Mouse (Mus musculus) erythroid progenitor cell, adult 5-6 weeks (primary cell): Measurements from ENCODE around the gene Fndc10. TPM values are rescaled to one million over a fixed set of nuclear protein-coding genes. Genes with fewer than 3 reads are reported as not detected.
A peak's percentile ranks its signal among the peaks of the same experiment; 100 is the strongest.
"Not testable (repeated sequence)": the region's sequence is repeated elsewhere in the genome, so short reads cannot be mapped to it uniquely, and the experiment has no call there.

Source experiments
- ATAC-seq: replicated peaks from 2 replicates; pipeline ENCODE4 v1.8.0; 2016; ENCODE audit warnings: moderate number of reproducible peaks, mild to moderate bottlenecking, moderate TSS enrichment, inconsistent platforms; ENCODE audit not compliant: poor library complexity, low FRiP score, severe bottlenecking
- total RNA-seq, 2 experiments: library from RNA; stranded (forward) in 1 of 2; stranded (reverse) in 1 of 2; fragments of 150-400 nt in 1 of 2; fragments of 186-747, 209-891 nt in 1 of 2; gene quantifications; 2 replicates each; pipeline versions ENCODE4 v1.2.3 to v1.2.4; 2015 to 2017; ENCODE audit warnings: low replicate concordance in 2 of 2

Gene Fndc10
- not detected in 2 replicates for total RNA-seq (2015; ENCODE audit: low replicate concordance)
- total RNA-seq (2017; ENCODE audit: low replicate concordance): not detected in 2 replicates

- ATAC-seq: no peak
These were observed at the start of gene Fndc10 for GRCm38 (mm10) chr4:155694111-155694481. TSS of gene Fndc10 (plus strand) at chr4:155694342.

- ATAC-seq: not testable (repeated sequence)
These were observed 48.8 kb upstream of the Fndc10 start, which contains the start of gene Gm10563 for GRCm38 (mm10) chr4:155645308-155645707. TSS of gene Gm10563 (minus strand) at chr4:155645408.

GRCm38 (mm10) chr4:155645721-155646120 is 48.4 kb upstream of the Fndc10 start:
- ATAC-seq: no peak

- ATAC-seq: no peak
These were observed 44.8 kb upstream of the Fndc10 start for GRCm38 (mm10) chr4:155649355-155649754.

DNA sequence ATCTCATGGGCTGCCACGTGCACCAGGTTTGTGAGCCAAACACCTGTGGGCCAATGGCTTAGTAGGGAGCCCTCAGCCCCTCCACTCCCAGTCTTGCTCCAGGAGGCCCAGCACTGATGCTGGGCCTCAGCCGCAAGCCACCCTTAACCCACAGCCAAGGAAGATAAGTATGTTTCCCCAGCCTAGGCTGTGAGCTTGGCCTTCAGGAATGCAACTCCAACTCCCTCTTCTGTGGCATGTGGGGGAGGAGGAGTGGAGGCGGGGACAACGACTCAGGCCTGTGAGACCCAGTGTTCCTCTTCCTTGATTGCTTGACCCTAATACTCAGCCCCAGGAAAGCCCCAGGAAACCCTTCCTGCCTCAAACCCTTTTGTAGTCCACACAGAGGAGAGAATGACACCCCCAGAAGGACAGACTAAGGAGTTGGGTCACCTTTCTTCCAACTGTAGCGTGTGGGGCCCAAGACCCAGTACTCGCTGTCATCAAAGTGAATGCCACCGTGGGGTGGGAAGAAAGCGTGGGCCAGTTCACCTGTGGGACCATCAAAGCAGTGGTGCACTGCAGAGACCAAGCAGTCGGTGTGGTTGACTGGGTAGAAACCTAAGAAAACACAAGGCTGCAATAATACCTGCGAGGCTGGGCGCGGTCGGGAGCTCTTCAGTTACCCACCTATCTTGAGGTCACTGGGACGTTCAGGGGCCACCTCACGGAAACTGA is 42.4 kb upstream of the Fndc10 start:
- no peak for ATAC-seq

DNA sequence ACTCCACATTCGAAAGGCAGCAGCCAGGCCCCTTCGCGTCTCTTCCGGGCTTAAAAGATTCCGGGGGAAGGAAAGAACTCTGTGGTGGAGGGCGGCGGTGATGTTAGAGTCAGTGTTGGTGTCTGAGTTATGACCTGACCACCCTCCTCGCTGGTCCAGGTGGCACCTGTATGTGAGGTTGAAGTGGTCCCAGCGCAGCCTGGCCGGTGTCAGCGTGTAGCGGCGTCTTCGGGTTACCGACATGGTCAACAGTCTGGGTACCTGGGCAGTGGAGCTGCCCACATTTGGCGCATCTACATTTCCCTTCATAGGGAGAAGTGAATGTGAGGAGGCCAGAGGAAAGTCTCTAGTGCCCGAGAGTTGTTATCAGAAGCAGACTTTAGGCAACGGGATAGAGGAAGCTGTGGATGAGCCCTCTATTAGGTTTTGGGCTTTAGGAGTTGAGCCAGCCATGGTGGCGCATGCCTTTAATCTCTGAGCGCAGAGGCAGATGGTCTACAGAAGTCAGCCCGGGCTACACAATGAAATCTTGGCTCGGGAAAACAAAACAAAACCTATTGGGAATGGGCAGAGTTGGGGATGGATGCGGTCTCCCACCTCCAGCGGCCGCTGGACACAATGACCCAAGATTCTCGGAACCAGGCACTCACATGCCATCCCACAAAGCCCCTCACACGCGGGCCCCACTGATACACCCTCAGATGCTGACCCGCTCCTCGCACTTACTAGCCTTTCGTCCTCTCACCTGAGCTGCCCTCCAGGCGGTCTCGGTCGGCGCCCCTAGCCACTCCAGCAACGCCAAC is 41.7 kb upstream of the Fndc10 start:
- ATAC-seq: no peak

- no peak for ATAC-seq
These were observed 41.1 kb upstream of the Fndc10 start, which contains the start of gene Mmp23 for GRCm38 (mm10) chr4:155653086-155653450. TSS of gene Mmp23 (minus strand) at chr4:155653384.

GRCm38 (mm10) chr4:155653451-155654182 is 40.5 kb upstream of the Fndc10 start:
- ATAC-seq: no peak

GRCm38 (mm10) chr4:155654183-155654455 is 40.0 kb upstream of the Fndc10 start:
- ATAC-seq: no peak

DNA sequence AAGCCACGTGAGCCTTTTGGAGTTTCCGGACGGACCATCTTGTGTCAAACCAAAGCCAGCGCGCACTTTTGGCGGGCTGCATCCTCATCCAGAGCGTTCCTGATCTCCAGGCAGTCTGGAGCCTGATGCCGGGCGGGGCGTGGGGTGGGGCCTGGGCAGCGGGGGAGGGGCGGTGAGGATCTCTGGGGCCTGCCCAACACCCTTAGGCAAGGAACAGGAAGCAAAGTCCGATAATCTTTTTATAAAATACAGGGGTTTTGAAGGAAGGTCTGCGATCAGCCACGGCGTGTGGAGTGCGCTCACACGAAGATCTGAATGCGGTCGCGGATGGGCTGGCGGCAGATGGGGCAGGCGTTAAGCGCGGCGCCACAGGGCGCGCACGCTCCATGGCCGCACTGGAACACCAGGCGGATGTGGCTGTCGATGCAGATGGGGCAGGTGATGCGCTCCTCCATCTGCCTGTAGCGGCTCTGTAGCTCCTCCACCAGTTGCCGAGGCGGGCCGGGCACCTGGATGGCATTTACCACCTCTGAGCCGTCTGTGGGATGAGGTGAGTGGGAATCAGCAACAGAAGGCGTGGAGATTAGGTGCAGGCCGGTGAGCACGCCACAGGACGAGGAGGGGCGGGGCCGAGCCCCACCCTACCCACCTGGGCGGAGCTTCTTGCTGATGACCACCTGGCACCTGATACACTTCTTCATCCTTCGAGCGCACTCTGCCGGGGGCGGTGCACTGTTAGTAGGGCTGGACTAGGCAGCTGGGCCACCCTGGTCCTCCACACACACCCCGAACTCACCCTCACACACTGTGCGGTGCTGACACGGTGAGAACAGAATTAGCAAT is 39.5 kb upstream of the Fndc10 start:
- ATAC-seq: no peak

- no peak for ATAC-seq
These were observed 37.9 kb upstream of the Fndc10 start for GRCm38 (mm10) chr4:155656214-155656751.

GRCm38 (mm10) chr4:155658961-155659360 is 35.2 kb upstream of the Fndc10 start:
- no peak for ATAC-seq

DNA sequence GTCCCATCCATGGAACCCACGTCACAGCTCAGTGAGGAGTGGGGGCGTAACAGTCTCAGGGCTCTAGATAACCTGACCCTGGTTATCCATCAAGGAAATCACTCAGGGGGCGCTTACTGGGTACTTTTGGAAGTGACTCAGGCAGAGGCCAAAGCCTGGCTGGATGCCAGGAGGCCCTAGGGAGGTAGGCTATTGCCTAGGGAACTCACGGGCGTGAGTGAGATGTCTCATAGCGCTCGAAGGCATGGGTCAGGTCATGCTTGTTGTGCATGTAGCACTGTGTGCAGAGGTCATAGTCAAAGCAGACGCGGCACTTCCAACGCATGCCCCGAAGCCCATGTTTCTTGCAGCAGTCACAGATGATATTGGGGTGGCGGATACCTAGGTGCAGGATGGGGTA is 33.5 kb upstream of the Fndc10 start:
- no peak for ATAC-seq

- no peak for ATAC-seq
These were observed 27.2 kb upstream of the Fndc10 start for GRCm38 (mm10) chr4:155666903-155667302.

DNA sequence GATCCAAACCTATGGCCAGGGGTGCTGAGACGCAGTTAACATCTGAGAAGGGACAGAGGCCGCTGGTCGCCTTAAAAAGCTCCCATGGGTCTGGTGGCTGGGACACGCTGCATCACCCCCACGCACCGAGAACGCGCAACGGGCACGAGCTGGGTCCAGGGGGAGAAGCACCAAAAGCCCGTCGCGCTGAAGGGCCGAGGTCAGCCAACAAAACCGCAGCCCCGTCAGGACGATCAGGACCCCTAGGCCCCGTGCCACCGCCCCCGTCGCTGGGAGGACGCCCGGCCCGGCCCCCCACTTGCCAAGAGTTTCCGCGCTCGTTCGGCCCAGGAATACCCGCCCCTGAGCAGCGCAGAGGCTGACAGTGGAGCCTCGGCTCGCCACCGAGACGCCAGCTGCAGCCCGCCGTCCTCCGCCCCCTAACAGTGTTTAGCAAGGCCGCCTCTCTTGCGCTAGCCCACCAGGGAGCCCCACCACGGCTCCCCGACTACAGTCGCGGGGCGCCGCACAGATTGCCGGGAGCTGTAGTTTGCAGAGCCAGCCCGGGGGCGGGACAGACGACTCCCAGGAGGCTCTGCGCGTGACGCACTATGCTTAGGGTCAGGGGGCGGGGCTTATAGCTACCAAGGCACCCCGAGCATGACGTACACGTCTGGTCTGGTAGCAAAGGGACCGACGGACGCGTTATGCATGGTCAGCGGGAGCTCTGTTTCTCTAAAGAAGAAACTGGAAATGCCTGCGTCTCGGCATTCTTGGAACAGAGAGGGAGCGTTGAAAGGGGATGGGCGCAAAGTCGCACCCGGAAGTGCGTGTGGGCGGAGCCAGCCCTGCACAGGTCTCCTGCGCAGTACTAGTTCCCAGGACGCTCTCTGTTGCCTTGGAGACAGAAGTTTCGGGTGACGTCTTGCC is 25.2 kb upstream of the Fndc10 start, which contains the start of gene Mib2:
Gene Mib2 (minus strand): TSS at position 510 of the 909 bp plus-strand sequence.
- ATAC-seq: peak; percentile 99

DNA sequence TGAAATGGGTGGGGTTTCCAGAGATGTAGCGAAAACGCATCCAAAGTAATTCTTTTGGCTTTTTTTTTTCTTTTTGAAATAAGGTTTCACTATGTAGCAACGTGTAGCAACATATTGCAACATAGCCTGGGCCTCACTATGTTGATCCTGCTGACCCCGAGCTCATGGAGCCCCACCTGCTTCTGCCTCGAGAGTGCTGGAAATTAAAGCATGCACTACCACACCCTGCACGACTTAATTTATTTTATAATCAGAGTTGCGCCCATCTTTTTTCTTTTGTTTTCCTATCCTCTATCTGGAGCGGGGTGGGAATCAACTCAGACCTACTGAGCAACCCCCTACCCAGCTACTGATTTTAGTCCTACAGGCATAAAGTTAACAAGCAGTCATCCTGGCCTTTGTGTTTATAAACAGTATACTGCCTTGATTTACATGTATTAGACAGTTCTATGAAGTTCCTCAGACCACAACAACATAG is 24.5 kb upstream of the Fndc10 start:
- ATAC-seq: peak; percentile 45

DNA sequence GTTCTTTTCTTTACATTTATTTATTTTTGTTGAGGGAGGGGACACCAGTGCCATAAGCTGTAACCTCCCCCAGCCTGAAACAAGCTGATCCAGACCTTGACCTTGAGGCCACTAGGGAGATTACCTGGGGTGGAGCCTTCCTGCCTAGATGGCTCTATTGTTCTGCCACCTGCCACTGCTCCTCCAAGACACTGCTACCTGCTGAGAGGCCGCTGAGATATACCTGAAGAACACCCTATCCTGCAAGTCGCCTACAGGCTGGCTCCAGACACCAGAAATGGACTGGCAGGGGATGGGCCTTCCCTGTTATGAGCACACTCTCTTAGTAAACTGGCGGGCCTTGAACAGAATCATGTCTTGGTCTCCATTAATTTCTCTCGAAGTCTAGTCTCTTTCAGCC is 23.9 kb upstream of the Fndc10 start:
- ATAC-seq: not testable (repeated sequence)

DNA sequence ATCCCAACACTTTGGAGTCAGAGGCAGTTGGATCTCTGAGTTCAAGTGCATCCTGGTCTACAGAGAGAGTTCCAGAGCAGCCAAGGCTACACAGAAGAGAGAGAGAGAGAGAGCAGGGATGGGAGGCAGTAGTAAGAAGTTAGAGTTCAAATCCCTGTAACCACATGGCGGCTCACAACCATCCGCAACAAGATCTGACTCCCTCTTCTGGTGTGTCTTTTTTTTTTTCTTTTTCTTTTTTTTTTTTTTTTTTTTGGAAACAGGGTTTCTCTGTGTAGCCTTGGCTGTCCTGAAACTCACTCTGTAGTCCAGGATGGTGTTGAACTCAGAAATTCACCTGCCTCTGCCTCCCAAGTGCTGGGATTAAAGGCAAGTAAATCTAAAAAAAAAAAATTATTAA is 22.1 kb upstream of the Fndc10 start:
- no peak for ATAC-seq
